Mouse (Mus musculus): Measurements from ENCODE around the gene Stt3a. TPM values are rescaled to one million over a fixed set of nuclear protein-coding genes. Genes with fewer than 3 reads are reported as not detected.

The Stt3a gene
- polyA plus RNA-seq (2017; shearing (Covaris generic)), result 100 to 1,000 TPM; 223 to 232 TPM

DNA sequence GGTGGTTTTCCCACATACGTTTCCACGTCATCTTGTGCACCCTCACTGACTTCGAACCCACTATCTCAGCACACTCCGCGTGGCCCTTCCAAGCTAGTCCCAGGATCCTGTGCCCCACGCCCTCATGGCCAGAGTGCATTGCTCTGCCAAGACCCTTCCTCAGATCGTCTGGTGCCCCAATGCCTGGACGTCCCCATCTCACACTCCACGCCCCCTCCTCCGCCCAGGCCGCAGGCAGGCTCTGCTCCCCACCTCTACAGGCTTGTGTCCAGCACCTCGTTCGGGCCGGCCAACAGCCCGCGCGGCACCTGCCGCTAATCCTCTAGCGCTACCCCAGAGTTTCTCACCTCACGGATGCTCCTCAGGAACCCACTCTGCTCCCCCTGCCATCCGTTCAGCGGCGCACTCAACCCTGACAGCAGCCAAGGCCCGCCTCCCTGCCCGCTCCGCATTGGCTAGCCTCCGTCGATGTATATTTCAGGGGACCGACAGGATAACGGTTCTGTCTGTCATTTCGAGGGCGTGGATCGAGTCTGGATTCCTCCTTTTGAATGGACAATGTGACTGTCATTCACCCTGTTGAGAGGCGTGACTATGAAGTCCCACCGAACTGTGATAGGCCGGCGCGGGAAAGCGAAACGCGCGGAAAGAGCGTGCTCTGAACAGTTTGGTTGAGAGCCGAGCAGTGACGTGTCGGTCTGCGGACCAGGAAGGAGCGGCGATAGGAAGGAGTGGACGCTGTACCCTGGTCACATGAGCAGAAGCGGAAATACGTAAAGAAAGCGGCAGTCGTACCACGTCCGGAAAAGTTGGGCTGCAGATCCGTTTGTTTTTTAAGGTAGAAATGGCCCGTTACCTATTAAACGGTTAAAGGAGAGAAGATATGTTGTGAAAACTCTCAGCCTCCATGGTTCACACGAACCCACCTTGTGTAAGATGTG, at the start of gene Stt3a:
TSS of gene Stt3a (minus strand) at position 477 of the 941 bp plus-strand sequence.
- ATAC-seq, result peak; percentile 93

DNA sequence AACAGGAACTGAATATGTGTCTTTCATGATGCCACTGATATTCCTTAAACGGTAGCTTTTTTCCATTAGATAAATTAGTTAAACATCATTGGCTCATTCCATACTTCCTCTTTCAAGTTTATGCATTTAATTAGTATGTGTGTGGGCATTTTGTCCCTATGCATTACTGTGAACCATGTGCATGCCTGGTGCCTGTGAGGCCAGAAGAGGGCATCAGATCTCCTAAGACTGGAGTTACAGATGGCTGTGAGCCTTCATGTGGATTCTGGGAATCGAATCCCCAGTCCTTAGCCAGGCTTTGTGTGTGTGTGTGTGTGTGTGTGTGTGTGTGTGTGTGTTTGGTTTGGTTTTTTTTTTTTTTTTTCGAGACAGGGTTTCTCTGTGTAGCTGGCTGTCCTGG, 47.0 kb upstream of the Stt3a start:
- ATAC-seq, result no peak

DNA sequence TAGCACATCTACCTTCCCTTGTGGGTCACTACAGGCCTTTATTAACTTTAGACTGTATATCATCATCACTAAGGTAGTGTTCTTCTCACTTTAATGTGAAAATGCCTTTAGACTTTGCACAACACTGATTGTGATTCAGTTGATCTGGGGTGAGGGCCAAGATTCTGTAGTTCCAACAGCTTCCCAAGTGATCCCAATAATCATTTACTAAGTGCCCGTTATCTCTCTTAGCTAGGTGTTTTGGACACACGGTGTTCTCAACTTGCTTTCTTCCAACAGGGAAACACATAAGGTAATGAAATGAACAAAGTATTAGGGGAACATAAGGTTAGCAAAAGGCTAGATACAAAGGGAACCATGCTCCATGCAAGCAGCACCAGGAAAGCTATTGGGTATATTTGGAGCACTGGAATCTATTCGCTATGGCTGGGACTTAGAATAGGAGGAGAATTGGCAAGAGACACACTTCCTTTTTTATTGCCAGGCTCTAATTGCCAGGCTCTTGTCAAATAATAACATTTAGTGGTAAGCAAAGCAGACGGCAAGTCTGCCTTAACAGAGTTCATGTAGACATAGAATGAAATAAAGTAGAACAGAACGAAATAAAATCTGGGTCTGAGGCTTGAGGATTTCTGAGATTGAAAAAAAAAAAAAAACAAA, 40.8 kb upstream of the Stt3a start:
- ATAC-seq, result no peak

DNA sequence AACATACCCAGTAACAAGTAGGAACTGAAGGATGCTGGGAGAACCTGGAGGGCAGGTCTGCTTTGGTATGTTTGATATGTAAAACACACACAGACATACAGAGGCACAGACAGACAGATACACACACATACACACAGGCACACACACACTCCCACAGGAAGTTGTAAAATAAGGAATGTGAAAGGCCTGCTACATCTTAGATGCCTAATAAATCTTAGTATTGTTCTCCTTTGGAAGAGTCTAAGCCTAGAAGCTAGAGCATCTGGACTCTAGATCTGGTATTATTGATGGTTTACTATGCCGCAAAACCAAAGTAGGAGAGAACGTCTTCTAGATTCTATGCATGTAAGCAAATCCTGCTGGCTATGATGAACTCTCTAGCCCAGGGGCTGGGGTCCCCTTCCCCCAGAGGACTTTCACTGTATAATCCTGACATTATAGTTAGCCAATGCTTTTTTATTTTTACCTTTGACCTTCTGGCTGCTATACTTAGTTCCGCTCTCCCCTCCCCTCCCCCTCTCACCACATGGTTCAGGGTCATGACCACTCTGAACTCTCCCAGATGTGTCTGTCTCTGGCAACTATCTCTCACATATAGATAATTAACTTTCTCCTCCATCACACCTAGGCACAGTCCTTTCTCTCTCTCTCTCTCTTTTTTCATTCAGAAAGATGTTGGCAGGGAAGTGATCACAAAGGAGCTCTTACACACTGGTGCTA, 37.9 kb upstream of the Stt3a start:
- ATAC-seq, result no peak

DNA sequence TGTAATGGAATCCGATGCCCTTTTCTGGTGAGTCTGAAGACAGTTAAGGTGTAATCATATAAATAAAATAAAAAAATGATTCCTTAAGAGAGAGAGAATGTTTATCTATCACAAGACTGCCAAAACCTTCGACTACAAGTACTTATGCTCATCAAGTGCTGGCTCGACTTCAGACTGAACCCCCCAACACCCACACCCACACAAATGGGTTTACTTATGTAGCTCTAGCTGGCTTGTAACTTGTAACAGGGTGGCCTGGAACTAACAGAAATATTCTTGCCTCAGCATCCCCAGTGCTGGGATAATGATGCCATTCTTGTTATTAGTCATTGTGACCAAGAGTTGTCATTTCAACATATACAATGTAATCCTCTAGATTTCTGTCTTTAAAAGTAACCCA, 36.4 kb upstream of the Stt3a start:
- no peak for ATAC-seq

DNA sequence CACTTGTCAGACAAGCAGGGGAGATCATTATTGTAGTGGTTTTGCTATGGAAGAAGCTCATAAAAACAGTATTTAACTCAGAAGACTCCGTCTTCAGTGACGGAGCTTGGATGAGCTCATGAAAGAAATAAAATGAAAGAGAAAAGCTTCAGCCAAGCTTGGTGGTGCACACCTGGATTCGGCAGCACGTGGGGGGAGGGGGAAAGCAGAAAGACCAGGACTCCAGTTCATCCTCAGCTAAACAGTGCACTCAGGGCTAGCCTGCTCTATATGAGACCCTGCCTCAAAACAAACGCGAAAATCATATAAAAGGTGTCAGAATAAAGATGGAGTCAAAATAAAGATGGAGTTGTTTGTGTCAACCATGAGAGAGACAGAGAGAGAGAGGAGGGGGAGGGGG, 35.9 kb upstream of the Stt3a start:
- ATAC-seq, result no peak

DNA sequence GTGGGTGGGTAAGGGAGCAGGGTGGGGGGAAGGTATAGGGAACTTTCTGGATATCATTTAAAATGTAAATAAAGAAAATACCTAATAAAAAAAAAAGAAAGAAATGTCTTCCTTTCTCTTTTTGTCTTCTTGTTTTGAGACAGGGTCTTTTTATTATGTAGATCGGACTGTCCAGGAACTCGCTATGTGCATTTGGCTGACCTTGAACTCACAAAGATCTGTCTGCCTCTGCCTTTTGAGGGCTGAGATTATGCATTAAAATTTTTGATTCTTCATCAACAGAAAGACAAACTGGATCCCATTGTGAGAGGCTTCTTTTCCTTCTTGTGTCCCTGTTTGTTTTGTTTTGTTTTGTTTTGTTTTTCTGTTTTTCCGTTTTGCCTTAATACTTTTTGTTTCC, 35.5 kb upstream of the Stt3a start:
- ATAC-seq, result no peak

DNA sequence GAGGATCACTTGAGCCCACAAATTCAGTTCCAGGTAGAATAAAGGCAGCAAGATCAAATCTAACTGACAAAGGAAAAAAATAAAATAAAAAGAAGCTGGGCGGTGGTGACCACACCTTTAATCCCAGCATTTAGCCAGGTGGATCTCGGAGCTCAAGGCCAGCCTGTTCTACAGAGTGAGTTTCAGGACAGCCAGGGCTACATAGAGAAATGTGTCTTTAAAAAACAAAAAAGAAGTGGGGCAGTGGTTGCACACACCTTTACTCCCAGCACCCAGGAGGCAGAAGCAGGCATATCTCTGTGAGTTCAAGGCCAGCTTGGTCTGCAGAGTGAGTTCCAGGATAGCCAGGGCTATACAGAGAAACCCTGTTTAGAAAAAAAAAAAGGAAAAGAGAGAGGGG, 34.5 kb upstream of the Stt3a start:
- no peak for ATAC-seq

DNA sequence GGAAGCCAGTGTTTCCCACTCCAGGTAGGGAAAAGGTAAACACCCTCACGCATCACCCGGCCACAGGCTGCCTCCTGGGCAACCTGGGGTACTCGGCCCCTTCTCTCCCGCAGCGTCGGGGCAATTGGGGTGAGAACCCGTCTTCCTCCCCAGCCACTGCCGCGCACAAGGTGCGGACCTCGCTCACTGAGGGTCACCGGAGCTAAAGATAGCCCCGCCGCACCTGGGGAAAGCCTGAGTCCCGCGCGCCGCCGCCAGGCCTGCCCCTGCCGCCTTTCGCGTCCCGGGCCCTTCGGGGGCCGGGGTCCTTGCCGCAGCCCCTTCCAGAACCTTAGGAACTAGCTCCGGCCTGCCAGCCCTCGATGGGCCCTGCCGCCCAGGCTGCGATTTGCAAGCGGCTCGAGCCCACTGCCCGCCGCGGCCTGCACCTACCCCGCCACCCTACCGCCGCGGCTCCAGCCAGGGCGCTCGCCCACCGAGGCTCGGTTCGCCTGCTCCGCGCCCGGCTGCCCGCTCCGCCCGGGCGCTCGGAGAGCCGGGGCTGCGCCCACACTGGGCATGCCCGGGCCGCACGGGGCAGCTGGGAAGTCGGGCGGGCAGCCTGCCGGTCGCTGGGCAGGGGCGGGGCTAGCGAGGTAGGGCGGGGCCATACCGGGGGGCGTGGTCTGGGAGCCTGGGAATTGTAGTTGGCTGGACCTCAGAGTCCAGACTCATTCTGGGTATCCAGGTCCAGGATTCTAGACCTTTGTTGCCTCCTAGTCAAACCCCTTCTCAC, 29.5 kb upstream of the Stt3a start, which contains the start of gene Ei24:
TSS of gene Ei24 (minus strand) at position 613 of the 775 bp plus-strand sequence.
- peak; percentile 84 for ATAC-seq

DNA sequence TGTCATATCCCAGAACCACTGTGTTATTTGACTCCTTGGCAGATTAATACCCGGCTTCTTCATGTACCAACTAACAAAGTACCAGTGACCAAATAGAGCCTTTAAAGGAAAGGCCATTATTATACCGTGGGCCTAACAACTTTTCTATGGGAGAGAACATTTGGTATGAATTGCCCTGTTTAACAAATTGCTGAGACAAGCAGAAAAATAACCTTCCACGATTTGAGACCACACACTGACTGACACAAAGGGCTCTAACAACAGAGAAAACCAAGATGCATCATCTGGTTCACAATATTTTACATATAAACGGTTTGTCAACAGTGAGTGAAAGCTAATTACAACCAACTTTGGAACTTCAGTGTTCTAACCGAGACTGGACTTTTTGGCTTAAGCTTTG, 28.7 kb upstream of the Stt3a start:
- ATAC-seq, result no peak

DNA sequence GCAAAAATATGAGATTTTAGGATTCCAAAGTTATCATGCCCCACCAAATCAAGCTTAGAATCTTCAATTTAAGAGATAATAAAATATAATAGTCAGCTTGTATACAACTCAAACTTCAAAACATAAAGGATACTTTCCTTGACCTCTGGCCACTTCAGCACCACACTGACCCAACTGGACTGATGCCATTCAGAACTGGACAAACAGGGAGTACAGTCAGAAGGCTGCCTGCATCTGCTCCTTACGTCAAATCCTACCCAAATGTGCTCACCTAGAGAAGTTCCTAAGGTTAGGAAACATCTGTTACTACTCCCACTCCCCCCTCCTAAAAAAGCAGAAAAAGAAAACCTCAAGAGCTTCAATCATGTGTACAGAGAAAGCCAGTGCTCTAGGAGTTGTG, 28.1 kb upstream of the Stt3a start:
- ATAC-seq, result no peak

DNA sequence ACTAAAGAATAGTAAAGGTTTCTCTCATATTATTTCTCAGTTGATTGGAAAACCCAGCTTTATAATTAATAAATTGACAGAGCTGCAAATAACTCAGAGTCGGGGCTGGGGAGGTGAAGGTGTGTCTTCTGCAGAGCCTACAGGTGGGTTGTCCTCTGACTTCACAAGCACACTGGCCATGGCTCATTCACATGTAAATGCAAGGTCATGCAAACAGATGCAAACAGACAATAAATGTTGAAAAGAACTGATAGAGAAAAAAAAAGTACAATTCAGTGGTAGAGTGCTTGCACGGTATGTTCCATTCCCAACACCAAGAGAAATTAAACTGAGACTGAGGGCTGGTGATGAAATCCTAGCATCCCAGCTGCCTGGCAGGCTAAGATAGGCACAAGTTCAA, 27.0 kb upstream of the Stt3a start:
- no peak for ATAC-seq

DNA sequence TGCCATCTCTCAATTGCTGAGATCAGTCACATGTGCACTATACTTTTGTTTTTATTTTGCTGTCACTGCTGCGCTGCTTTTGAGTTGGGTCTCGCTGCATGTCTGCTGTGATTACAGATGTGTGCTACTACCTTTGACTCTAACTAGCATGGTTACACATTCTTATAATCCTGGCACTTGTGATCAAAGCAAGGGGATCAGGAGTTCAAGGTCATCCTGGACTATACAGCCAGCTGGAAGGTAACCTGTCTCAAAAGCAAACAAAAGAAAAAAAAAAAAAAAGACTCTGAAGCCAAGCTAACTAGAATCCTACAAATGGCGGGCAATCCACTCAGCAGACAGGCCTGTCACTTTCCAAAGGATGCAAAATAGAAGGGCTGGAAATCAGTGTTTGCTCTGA, 24.7 kb upstream of the Stt3a start:
- ATAC-seq, result no peak

DNA sequence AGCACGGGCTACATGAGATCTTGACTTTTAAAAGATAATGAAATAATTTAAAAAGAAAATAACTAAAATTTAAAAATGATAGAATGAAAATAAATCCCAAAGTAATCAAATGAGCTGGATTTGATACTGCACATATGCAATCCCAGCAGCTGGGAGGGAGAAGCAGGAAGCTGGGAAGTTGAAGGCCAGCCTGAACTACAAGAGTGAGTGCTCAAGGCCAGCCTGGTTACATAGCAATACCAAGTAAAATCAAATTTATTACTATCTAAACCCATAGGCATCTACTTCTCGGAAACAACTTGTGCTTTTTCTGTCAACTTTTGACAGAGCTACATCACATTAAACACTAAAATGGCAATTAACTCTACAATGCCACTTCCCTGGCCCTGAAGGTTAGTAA, 16.4 kb upstream of the Stt3a start:
- no peak for ATAC-seq

DNA sequence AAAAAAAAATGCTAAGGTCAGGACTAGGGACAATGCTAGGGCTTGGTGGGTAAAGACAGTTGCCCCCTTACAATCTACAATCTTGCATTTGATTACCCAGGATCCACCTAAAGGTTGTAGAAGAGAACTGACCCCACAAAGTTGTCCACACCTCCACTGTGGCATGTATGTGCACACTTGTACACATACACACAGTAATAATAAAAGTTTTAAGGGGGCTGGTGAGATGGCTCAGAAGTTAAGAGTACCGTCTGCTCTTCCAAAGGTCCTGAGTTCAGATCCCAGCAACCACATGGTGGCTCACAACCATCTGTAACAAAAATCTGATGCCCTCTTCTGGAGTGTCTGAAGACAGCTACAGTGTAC, 1.6 kb upstream of the Stt3a start:
- no peak for ATAC-seq

DNA sequence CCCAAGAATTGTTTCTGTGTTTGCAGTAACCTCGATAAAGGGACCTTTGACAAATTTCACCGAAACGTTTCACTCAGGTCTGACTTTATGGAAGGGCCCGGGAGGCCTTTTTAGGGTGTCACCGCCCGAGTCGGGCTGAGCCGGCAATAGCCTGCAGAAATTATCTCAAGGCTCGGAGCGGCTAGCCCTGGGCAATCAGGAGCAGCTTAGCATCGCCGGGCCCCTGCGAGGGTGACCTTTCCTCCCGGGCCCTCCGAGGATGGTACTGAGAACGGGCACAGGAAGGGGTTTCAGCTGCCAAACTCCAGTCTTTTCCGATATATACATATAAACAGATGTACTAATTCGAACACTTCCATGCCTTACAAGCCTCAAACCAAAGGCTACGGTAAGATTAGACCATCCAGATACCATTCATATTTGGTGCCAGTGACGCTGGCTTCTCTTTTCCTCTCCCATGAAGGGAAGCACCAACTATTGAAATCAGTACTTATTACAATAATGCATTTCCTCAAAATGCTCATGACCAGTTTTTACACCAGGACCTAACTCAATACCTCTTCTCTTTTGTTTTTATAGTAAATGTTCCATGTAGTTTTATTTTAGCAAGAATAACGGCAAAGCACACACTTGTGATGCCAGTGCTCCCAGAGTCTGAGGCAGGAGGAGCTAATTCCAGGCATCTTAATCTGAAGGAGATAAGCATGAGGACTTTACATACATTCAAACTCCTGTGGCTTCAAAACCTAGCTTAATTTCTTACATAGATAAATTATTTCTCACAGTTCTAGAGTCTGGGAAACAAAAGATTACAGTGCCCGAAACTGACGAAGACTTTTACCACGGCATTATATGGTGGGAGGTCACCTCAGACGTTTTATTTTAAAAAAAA, 923 bp upstream of the Stt3a start:
- peak; percentile 9 for ATAC-seq

DNA sequence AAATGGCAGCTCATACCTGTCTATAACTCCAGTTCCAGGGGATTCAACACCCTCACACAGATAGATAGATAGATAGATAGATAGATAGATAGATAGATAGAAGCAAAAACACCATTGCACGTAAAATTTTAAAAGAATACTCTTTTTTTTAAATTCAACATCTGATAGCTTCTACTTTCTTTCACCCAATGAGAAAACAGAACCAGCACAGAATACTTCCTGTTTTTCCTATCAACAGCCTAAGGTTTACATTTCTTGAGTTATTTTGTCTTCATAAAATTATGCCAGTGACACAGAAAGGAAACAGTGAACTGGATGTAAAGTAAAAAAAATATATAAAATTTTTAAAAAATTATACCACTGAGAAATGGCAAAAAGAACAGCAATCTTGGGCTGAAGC, 3.1 kb downstream of the Stt3a start:
- no peak for ATAC-seq

DNA sequence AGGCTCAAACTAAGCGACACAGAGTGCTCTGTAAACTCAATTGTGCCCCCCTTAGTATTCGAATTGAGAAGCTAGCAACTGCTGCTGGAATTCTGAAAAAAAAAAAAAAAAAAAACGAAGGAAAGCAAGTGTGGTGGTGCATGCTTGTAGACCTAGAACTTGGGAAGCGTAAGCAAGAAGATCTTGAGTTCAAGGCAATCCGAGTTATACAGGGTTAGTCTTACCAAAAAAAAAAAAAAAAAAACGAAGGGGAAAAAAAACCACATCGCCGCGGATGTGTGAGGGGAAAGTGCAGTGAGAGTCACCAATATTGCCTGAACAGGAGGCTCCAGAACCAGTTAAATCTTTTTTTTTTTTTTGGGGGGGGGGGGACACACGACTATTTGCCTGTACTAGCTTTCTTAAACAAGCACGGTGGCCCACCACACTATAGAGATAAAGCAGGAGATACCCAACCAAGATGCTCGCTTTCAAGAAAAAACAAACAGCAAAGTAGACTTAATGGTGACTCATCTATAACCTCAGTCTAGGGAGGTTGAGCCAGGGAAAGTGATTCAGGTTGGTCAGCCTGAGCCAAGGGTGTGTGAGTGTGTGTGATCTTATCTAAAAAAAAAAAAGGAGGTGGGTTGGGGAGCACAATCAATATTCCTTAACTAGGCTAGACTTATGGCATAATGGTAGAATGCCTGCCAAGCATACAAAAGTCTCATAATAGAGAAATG, 40.3 kb downstream of the Stt3a start, which contains the start of gene Chek1:
TSS of gene Chek1 (minus strand) at position 32 of the 722 bp plus-strand sequence.
- peak; percentile 18 for ATAC-seq

DNA sequence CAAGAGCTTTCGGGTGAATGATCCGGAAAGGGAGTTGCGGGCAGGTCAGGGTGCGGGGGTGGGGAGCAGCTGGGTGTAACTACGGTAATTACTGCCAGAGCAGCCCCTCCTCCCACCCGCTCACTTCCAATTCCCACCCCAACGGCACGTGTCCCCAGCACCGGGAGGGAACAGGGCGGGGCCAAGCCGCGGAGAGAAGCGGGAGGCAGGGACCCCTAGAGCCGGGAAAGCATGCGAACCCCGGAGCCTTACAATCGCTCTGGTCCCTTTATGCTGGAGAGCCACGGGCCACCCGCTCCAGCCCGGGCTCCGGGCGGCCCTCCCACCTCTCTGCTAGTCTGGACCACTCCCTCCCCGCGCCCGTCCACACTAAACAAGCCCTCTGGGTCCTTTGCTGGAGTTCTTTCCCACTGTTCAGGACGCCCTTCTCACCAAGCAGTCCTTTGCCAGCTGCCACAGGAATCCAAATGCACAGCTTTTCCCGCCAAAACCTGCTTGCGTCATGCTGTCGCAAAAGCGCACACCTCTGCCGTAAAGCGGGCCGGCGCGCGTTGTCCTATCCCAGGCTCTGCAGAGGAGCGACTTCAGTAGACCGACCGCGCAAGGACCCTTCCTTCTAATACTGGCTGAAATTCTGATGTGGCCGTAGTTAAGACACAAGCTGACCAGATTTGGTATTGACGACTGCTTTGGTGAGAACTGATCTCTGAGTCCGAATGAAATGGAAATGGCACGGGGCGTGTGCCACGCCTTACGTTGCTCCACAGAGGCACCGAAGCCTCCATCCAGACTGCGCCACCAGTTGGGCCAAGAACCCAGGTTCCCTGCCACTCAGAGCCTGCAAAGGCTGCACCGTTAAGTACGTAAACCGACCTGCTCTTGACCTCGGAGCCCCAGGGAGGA, 41.1 kb downstream of the Stt3a start:
- peak; percentile 83 for ATAC-seq

DNA sequence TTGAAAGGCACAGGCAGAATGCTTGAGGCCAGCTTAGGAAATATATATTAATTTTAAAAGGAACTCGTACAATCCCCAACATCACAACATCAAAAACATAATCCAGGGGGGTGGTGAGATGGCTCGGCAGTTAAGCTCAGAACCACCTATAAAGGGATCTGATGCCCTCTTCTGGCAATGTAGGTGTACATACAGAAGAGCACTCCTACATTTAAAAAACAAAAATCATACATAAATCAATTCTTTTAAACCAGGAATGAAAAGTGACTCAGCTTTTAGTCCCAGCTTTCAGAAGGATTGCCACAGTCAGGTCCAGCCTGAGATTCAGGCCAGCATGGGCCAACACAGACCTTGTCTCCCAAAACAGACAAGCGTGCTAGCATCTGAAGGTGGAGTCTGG, 50.9 kb downstream of the Stt3a start:
- no peak for ATAC-seq

Measured in CD4-positive, CD25-positive, alpha-beta regulatory T cell, adult 4 months (primary cell).